Mouse (Mus musculus) C2C12 (cell line): ENCODE results near the gene Vti1a.

Source experiments
- CEBPB ChIP-seq: IDR thresholded peaks from one replicate; pipeline ENCODE4 v1.6.1; 2011; ENCODE audit warnings: low read depth, mild to moderate bottlenecking, control low read depth, moderate library complexity
- CTCF ChIP-seq: IDR thresholded peaks from one replicate; pipeline ENCODE4 v1.5.1; 2011; ENCODE audit not compliant: control insufficient read depth, insufficient read depth, insufficient read length
- FOSL1 ChIP-seq: IDR thresholded peaks from one replicate; pipeline ENCODE4 v1.8.0; 2011; ENCODE audit warnings: mild to moderate bottlenecking, low read length; ENCODE audit not compliant: poor library complexity, insufficient read depth, severe bottlenecking
- MAX ChIP-seq: IDR thresholded peaks from one replicate; pipeline ENCODE4 v1.6.1; 2011; ENCODE audit warnings: mild to moderate bottlenecking, control low read depth
- MYOD1 ChIP-seq: IDR thresholded peaks from one replicate; pipeline ENCODE4 v1.6.1; 2011; ENCODE audit warnings: low read depth; ENCODE audit not compliant: control insufficient read depth, insufficient read length
- MYOG ChIP-seq: IDR thresholded peaks from one replicate; pipeline ENCODE4 v1.6.1; 2011; ENCODE audit not compliant: control insufficient read depth, insufficient read length; ENCODE audit errors: extremely low read depth

DNA sequence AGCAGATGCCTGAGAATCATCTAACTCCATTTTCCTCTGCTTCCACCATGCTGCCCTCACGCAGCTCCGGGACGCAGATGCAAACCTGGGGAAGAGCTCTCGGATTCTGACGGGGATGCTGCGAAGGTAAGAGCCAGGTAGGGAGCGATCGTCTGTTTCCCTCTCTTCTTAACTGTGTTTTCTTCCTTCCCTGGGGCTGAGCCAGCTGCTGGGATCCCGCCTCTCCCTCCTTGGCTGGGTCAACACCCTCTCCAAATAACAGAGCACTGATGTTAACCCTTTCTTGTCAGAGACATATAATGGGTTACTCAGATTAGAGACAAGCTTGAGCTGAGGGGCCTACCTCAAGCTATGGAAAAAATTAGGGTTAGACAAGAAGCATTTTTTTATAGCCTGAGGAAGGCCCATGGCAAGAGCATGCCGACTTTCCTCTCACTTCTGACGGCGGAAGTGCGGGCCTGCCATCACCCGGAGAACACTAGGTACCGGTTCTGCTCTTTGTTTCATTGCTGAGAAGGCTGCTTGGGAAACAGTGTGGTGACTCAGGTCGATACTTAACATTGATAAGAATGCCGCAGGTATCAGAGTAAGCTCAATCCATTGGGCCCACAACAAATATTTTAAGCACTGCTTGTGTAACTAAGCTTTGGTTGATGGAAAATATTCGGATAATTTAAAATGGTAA, 183.2 kb downstream of the Vti1a start:
- TF ChIP-seq CTCF (no peak), MAX (no peak), MYOG (no peak), FOSL1 (no peak), CEBPB (no peak), MYOD1 (no peak)
